Mouse (Mus musculus) limb, embryonic 10.5 days (tissue): Measurements from ENCODE around the gene Mettl24. TPM values are rescaled to one million over a fixed set of nuclear protein-coding genes. Genes with fewer than 3 reads are reported as not detected.

Experiments used
- DNase-seq: peaks from one replicate; pipeline ENCODE4 v3.0.0-alpha.2; 2017; ENCODE audit warnings: low spot score
- H3K27ac ChIP-seq: fragments of 300-500 bp; sonication (generic); 2 replicates; pipeline ENCODE4 v1.5.1; 2016; ENCODE audit warnings: mild to moderate bottlenecking
- H3K27me3 ChIP-seq: fragments of 300-500 bp; sonication (generic); 2 replicates; pipeline ENCODE4 v1.6.1; 2016; ENCODE audit warnings: low read depth, mild to moderate bottlenecking; ENCODE audit not compliant: poor library complexity, severe bottlenecking
- H3K36me3 ChIP-seq: fragments of 300-500 bp; sonication (generic); 2 replicates; pipeline ENCODE4 v1.6.1; 2016; ENCODE audit warnings: mild to moderate bottlenecking, moderate library complexity
- H3K4me1 ChIP-seq: fragments of 300-500 bp; sonication (generic); 2 replicates; pipeline ENCODE4 v1.6.1; 2016
- H3K4me3 ChIP-seq: fragments of 300-500 bp; sonication (generic); 2 replicates; pipeline ENCODE4 v1.5.1; 2016; ENCODE audit warnings: mild to moderate bottlenecking, moderate library complexity
- H3K9me3 ChIP-seq: fragments of 300-500 bp; sonication (generic); replicated peaks from 2 replicates; pipeline ENCODE4 v1.6.1; 2016; ENCODE audit warnings: mild to moderate bottlenecking
- WGBS: fragments of 180-500 bp; shearing (Covaris S2); methylation state at CpG from one replicate; pipeline ENCODE4 v1.1.7; 2016; 5-methylcytosine and 5-hydroxymethylcytosine counted together
- polyA plus RNA-seq: library from polyadenylated mRNA; unstranded; fragments of >200 nt; fragmentation: Nextera tagmentation; extraction: Ambion mirVana; gene quantifications from 2 replicates; pipeline ENCODE4 v1.2.1, GENCODE M21; 2016

The Mettl24 gene
- polyA plus RNA-seq, 1 experiment from 2014 or later: 1.6 TPM

- Histone ChIP-seq H3K27ac (no peak overlapping the region), H3K36me3 (no peaks in the 10 kb centered on the region), H3K4me3 (no peak overlapping the region), H3K9me3 (no peaks in the 10 kb centered on the region), H3K4me1 (no peaks in the 10 kb centered on the region), H3K27me3 (no peaks in the 10 kb centered on the region)
- no peak for DNase-seq
- 89% methylated on average over 3 of the region's 3 CpGs for WGBS
Measured at GRCm38 (mm10) chr10:40665270-40665669, 17.8 kb upstream of the Mettl24 start.

DNA sequence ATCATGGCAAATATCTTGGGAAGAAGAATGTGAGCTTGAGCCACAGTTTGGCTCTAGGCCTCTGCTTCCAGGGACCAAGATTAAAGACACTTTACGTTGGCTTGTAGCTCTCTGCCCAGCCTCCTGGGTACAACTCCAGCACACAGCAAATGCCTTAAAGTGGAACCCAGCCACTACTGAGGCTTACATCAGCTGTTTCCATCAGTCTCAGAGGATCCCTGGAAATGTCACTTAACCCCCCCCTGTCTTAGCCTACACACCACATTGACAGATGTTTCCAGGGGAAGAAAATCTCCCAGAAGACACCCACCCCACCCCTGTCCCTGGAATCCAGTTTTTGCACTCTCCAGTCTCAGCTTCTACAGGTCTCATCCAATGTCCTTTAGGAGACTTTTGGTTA, 16.1 kb upstream of the Mettl24 start:
- Histone ChIP-seq H3K9me3 (no peaks in the 10 kb centered on the region), H3K4me1 (no peaks in the 10 kb centered on the region), H3K36me3 (no peaks in the 10 kb centered on the region), H3K4me3 (no peak overlapping the region), H3K27ac (no peak overlapping the region), H3K27me3 (no peaks in the 10 kb centered on the region)
- 92% methylated on average over 1 of the region's 1 CpGs for WGBS
- no peak for DNase-seq

DNA sequence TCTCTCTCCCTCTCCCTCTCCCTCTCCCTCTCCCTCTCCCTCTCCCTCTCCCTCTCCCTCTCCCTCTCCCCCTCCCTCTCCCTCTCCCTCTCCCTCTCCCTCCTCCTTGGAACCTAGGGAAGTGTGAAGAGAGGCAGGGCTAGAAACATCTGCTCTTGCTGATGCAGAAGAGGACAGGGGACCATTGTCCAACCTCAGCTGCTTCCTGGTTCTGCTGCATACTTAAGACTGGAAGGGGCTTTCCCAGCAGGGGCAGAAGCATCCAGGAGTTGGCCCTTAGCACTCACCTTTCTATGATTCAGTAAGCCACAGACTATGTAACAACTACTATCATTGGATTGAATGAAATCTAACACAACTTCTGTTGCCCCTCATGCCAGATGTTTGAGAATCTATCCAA, 14.4 kb upstream of the Mettl24 start:
- DNase-seq: no peak
- no peaks in the 10 kb centered on the region for H3K9me3 ChIP-seq
- H3K4me3 ChIP-seq: no peak overlapping the region
- no peaks in the 10 kb centered on the region for H3K27me3 ChIP-seq
- H3K4me1 ChIP-seq: peaks cover 8% of the 10 kb centered on the region; the same call in 1 of the 2 replicates
- H3K36me3 ChIP-seq: no peaks in the 10 kb centered on the region
- no peak overlapping the region for H3K27ac ChIP-seq

GRCm38 (mm10) chr10:40672587-40673296, 10.3 kb upstream of the Mettl24 start:
- no peaks in the 10 kb centered on the region for H3K27me3 ChIP-seq
- DNase-seq: no peak
- H3K36me3 ChIP-seq: no peaks in the 10 kb centered on the region
- peaks cover 16% of the 10 kb centered on the region for H3K4me1 ChIP-seq
- H3K4me3 ChIP-seq: no peak overlapping the region
- H3K27ac ChIP-seq: 0 out of 2 replicates have a peak overlapping the region, but pooled peaks have one; percentile 19
- 67% methylated on average over 8 of the region's 8 CpGs for WGBS
- no peaks in the 10 kb centered on the region for H3K9me3 ChIP-seq

GRCm38 (mm10) chr10:40673297-40673665, 9.8 kb upstream of the Mettl24 start:
- Histone ChIP-seq H3K9me3 (no peaks in the 10 kb centered on the region), H3K27me3 (no peaks in the 10 kb centered on the region), H3K36me3 (no peaks in the 10 kb centered on the region), H3K27ac (0 out of 2 replicates have a peak overlapping the region, but pooled peaks have one; percentile 19), H3K4me3 (no peak overlapping the region), H3K4me1 (peaks cover 16% of the 10 kb centered on the region)
- no peak for DNase-seq
- 73% methylated on average over 7 of the region's 7 CpGs for WGBS

- Histone ChIP-seq H3K27ac (peak overlapping the region; percentile 84), H3K27me3 (no peaks in the 10 kb centered on the region)
- 6% methylated on average over 13 of the region's 13 CpGs for WGBS
Measured at GRCm38 (mm10) chr10:40674151-40674550, 8.9 kb upstream of the Mettl24 start.

GRCm38 (mm10) chr10:40675921-40676320, 7.2 kb upstream of the Mettl24 start:
- WGBS: 90% methylated on average over 7 of the region's 7 CpGs
- Histone ChIP-seq H3K36me3 (no peaks in the 10 kb centered on the region), H3K9me3 (no peaks in the 10 kb centered on the region), H3K27me3 (no peaks in the 10 kb centered on the region), H3K4me1 (peaks cover 16% of the 10 kb centered on the region), H3K4me3 (no peak overlapping the region), H3K27ac (no peak overlapping the region)
- DNase-seq: no peak

More at GRCm38 (mm10) chr10:40674151-40674550, 8.9 kb upstream of the Mettl24 start:
- Histone ChIP-seq H3K9me3 (no peaks in the 10 kb centered on the region), H3K36me3 (no peaks in the 10 kb centered on the region), H3K4me3 (peak overlapping the region; percentile 47), H3K4me1 (peaks cover 16% of the 10 kb centered on the region)
- peak; percentile 58 for DNase-seq

GRCm38 (mm10) chr10:40678477-40678876, 4.6 kb upstream of the Mettl24 start:
- Histone ChIP-seq H3K27ac (no peak overlapping the region), H3K9me3 (no peaks in the 10 kb centered on the region), H3K27me3 (no peaks in the 10 kb centered on the region), H3K4me3 (no peak overlapping the region), H3K4me1 (peaks cover 22% of the 10 kb centered on the region), H3K36me3 (no peaks in the 10 kb centered on the region)
- DNase-seq: no peak
- 81% methylated on average over 3 of the region's 3 CpGs for WGBS

- Histone ChIP-seq H3K27ac (no peak overlapping the region), H3K9me3 (no peaks in the 10 kb centered on the region), H3K27me3 (no peaks in the 10 kb centered on the region), H3K4me1 (peaks cover 21% of the 10 kb centered on the region), H3K36me3 (no peaks in the 10 kb centered on the region), H3K4me3 (peak overlapping the region; percentile 70)
- no peak for DNase-seq
- 36% methylated on average over 8 of the region's 8 CpGs for WGBS
Measured at GRCm38 (mm10) chr10:40682470-40682869, 612 bp upstream of the Mettl24 start.

GRCm38 (mm10) chr10:40683868-40684253, 779 bp downstream of the Mettl24 start:
- peak overlapping the region; percentile 70 for H3K4me3 ChIP-seq
- H3K9me3 ChIP-seq: no peaks in the 10 kb centered on the region
- 63% methylated on average over 9 of the region's 9 CpGs for WGBS
- H3K4me1 ChIP-seq: peaks cover 21% of the 10 kb centered on the region
- no peaks in the 10 kb centered on the region for H3K27me3 ChIP-seq
- DNase-seq: no peak
- H3K36me3 ChIP-seq: no peaks in the 10 kb centered on the region
- peak overlapping the region; percentile 95 for H3K27ac ChIP-seq

DNA sequence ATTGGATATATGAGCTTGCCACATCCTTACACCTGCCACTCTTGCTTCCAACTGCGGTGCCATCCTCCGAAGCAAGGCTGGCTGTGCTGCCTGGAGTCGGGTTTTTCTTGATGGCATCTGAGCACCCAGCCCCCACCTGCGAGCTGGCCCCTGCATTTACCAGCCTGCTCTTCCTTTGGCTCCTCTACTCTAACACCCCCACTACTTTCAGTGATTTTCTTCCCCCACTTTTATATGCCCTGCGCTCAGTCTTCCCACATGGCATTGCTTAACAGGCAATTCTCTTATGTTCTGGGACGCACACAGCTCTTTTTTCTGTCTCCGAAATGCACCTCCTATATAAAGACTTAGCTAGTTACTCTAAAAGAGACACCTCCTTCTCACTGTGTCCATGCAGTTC, 1.2 kb downstream of the Mettl24 start:
- no peak for DNase-seq
- Histone ChIP-seq H3K27ac (no peak overlapping the region), H3K4me1 (peaks cover 21% of the 10 kb centered on the region), H3K27me3 (no peaks in the 10 kb centered on the region), H3K4me3 (no peak overlapping the region), H3K36me3 (no peaks in the 10 kb centered on the region), H3K9me3 (no peaks in the 10 kb centered on the region)
- WGBS: 91% methylated on average over 7 of the region's 7 CpGs

DNA sequence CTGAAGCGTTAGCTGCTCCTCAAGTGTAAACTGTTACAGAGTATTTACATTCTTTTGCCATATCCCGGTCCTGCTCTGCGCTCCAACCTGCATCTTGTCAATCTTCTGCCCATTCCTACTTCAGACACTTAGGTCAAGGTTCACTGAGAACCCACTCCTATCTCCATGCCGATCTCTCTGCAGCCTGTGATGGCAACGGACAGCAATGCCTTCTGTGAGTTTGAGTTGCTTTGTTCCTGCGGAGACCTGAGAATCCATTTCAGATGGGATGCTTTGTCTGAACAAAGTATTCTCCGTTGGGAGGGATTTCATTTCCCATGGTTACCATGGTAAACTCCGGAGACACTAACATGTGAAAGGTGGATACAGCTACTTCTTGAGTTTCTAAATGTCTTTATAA, 2.6 kb downstream of the Mettl24 start:
- H3K27me3 ChIP-seq: no peaks in the 10 kb centered on the region
- peaks cover 21% of the 10 kb centered on the region for H3K4me1 ChIP-seq
- no peak overlapping the region for H3K27ac ChIP-seq
- DNase-seq: no peak
- no peaks in the 10 kb centered on the region for H3K9me3 ChIP-seq
- no peak overlapping the region for H3K4me3 ChIP-seq
- no peaks in the 10 kb centered on the region for H3K36me3 ChIP-seq
- WGBS: 64% methylated on average over 8 of the region's 8 CpGs

DNA sequence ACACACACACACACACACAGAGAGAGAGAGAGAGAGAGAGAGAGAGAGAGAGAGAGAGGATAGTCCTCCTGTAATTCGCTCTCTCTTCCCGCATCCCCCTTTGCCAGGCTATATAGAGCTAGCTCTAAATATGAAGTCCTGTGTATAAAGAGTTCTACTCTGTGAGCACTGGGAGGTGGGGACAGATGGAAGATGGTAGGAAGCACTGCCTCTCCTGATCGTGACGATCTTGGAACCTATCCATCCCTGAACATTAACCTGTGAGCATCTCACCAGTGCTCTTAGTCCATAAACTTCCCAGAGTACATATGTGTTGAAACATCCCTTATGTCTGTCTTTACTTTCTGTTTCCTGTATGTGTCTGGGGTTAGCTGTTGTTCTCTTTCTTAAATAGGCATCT, 3.9 kb downstream of the Mettl24 start:
- no peak overlapping the region for H3K27ac ChIP-seq
- no peak for DNase-seq
- H3K4me1 ChIP-seq: peaks cover 21% of the 10 kb centered on the region
- H3K36me3 ChIP-seq: no peaks in the 10 kb centered on the region
- no peak overlapping the region for H3K4me3 ChIP-seq
- no peaks in the 10 kb centered on the region for H3K27me3 ChIP-seq
- no peaks in the 10 kb centered on the region for H3K9me3 ChIP-seq
- 82% methylated on average over 4 of the region's 4 CpGs for WGBS

DNA sequence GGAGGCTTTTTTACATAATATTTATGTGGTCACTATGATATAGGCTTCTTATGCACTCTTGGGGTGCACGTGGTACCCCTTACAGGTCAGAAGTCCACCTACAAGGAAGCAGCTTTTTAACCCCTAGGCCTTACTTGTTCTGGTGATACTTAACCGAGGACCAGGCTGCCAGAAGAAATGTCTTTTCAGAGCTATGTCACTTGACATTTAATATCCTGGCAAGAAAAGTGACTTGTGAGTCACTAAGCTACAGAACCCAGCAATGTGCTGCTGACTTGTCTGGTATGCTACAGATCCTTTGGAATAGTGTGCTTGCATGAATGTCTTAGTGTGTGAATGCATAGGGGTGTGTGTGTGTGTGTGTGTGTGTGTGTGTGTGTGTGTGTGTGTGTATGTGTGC, 4.3 kb downstream of the Mettl24 start:
- Histone ChIP-seq H3K4me3 (no peak overlapping the region), H3K27me3 (no peaks in the 10 kb centered on the region), H3K4me1 (peaks cover 19% of the 10 kb centered on the region), H3K9me3 (no peaks in the 10 kb centered on the region), H3K27ac (no peak overlapping the region), H3K36me3 (no peaks in the 10 kb centered on the region)
- no peak for DNase-seq
- 70% methylated on average over 2 of the region's 2 CpGs for WGBS
